Mouse (Mus musculus) monocyte, adult 2 months (primary cell): ENCODE measurements around the gene Opcml.

Source experiments
- DNase-seq, 2 experiments: peaks; one replicate each; pipeline ENCODE4 v3.0.0; 2022; ENCODE audit warnings: low spot score in 2 of 2, low read depth in 1 of 2

Opcml gene

GRCm38 (mm10) chr9:28317881-28318280 is 527.3 kb downstream of the Opcml start:
- no peak for DNase-seq

GRCm38 (mm10) chr9:28319021-28319755 is 528.6 kb downstream of the Opcml start:
- no peak for DNase-seq

- DNase-seq = no peak
Observed at GRCm38 (mm10) chr9:28319802-28320201, 529.2 kb downstream of the Opcml start.

GRCm38 (mm10) chr9:28327985-28328384 is 537.4 kb downstream of the Opcml start:
- no peak for DNase-seq

GRCm38 (mm10) chr9:28328434-28328833 is 537.9 kb downstream of the Opcml start:
- DNase-seq = no peak

- DNase-seq = no peak
Observed at GRCm38 (mm10) chr9:28329477-28329876, 538.9 kb downstream of the Opcml start.

- no peak for DNase-seq
Observed at GRCm38 (mm10) chr9:28336511-28337208, 546.1 kb downstream of the Opcml start.

GRCm38 (mm10) chr9:28337837-28338236 is 547.3 kb downstream of the Opcml start:
- no peak for DNase-seq

GRCm38 (mm10) chr9:28354978-28355377 is 564.4 kb downstream of the Opcml start:
- no peak for DNase-seq

GRCm38 (mm10) chr9:28357946-28358345 is 567.4 kb downstream of the Opcml start:
- DNase-seq = no peak

GRCm38 (mm10) chr9:28360691-28361090 is 570.1 kb downstream of the Opcml start:
- DNase-seq = no peak

GRCm38 (mm10) chr9:28364473-28365159 is 574.0 kb downstream of the Opcml start:
- no peak for DNase-seq

GRCm38 (mm10) chr9:28365160-28365473 is 574.5 kb downstream of the Opcml start:
- no peak for DNase-seq

- no peak for DNase-seq
Observed at GRCm38 (mm10) chr9:28386527-28387175, 596.1 kb downstream of the Opcml start.

GRCm38 (mm10) chr9:28395222-28395621 is 604.6 kb downstream of the Opcml start:
- no peak for DNase-seq

GRCm38 (mm10) chr9:28395638-28396037 is 605.1 kb downstream of the Opcml start:
- DNase-seq = no peak

GRCm38 (mm10) chr9:28402770-28403650 is 612.4 kb downstream of the Opcml start:
- DNase-seq = no peak

GRCm38 (mm10) chr9:28403831-28404562 is 613.4 kb downstream of the Opcml start:
- no peak for DNase-seq

- no peak for DNase-seq
Observed at GRCm38 (mm10) chr9:28404616-28405015, 614.0 kb downstream of the Opcml start.

GRCm38 (mm10) chr9:28405816-28406215 is 615.2 kb downstream of the Opcml start:
- DNase-seq = no peak
